Mouse (Mus musculus): ENCODE results near the gene Mgat4b. TPM values are rescaled to one million over a fixed set of nuclear protein-coding genes. Genes with fewer than 3 reads are reported as not detected.

The Mgat4b gene
- polyA plus RNA-seq, 1 experiment, result 89.2 TPM

DNA sequence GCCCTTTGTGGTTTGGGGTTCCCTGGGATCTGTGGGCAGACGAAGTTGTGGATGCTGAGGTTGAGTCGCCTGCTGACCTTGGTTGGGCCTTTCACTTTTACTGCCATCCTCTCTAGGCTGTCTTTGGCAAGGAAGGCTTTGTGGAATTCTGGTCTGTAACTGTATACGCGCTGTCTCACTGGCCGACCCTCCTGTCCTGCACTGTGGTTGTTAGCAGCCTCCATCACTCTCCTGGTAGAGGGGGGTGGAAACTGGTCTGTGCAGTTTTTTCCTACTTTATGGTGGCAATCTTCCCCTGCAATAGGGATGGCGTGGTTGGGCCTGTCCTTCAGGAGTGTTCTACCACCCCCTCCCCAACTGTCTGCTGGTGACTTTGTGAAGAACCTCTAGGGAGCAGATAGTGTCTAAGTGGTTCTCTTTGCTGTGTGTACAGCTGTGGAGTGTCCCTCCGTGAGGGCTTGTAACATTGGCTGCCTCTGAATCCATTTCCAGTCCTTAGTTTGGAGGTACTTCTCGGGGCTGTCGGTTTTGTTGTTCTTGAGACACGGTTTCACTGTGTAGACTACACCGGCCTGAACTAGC, 42.1 kb downstream of the Mgat4b start:
- H3K4me2 ChIP-seq (ENCODE audit: low read depth), result peak overlapping the region; percentile 67

DNA sequence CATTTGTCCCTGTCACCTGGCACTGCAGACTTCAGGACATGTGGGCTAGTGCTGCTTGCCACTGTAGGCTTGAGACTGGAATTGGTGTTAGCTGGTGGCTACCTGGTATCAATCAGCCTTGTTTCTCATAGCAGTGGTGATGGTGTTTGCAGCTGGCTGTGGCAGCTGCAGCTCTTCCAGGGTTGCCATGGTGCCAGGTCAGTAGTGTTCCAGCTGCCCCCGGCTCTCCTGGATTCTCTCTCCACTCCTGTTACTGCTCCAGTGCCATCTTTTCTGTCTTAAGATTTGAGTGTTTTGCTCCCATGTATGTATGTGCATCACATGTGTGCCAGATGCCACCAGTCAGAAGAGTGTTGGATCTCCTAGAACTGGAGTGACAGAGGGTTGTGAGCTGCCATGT, 42.7 kb downstream of the Mgat4b start:
- peaks cover 15% of the 10 kb centered on the region for H3K36me3 ChIP-seq (ENCODE audit: control insufficient read depth, insufficient read depth)
- H3K27me3 ChIP-seq (ENCODE audit: control insufficient read depth, insufficient read depth, insufficient read length), result no peaks in the 10 kb centered on the region
- H3ac ChIP-seq (ENCODE audit: control insufficient read depth, insufficient read length), result no peak overlapping the region
- no peak overlapping the region for H3K4me3 ChIP-seq
- peak overlapping the region; percentile 67 for H3K4me2 ChIP-seq (ENCODE audit: low read depth)
- TF ChIP-seq TCF3 (IDR thresholded peaks at IDR 0.05; ENCODE audit: insufficient read length, low read depth) (no peak), MYOD1 (IDR thresholded peaks at IDR 0.05; ENCODE audit: control insufficient read depth in 1 of 3, insufficient read length in 2 of 3, low read depth in 2 of 3) (peak in 2 of 3 experiments; percentile 52 to 79), MYOG (IDR thresholded peaks at IDR 0.05; ENCODE audit: control insufficient read depth in 1 of 3, insufficient read depth in 1 of 3, insufficient read length in 2 of 3, low read depth in 2 of 3) (peak in 1 of 3 experiments; percentile 25)
- no peaks in the 10 kb centered on the region for H3K79me2 ChIP-seq (ENCODE audit: control insufficient read depth, insufficient read depth)

More for the DNA sequence above, 42.1 kb downstream of the Mgat4b start:
- Histone ChIP-seq H3ac (ENCODE audit: control insufficient read depth, insufficient read length) (no peak overlapping the region), H3K27me3 (ENCODE audit: control insufficient read depth, insufficient read depth, insufficient read length) (no peaks in the 10 kb centered on the region), H3K36me3 (ENCODE audit: control insufficient read depth, insufficient read depth) (peaks cover 12% of the 10 kb centered on the region), H3K4me3 (no peak overlapping the region), H3K79me2 (ENCODE audit: control insufficient read depth, insufficient read depth) (no peaks in the 10 kb centered on the region)
- TF ChIP-seq MAX (IDR thresholded peaks at IDR 0.05; ENCODE audit: low read depth), result no peak
- no peak for TF ChIP-seq CEBPB (IDR thresholded peaks at IDR 0.05; ENCODE audit: insufficient read depth, poor library complexity, severe bottlenecking)
- no peak for TF ChIP-seq MYOG (IDR thresholded peaks at IDR 0.05; ENCODE audit: control insufficient read depth in 1 of 3, insufficient read depth in 1 of 3, insufficient read length in 2 of 3, low read depth in 2 of 3)
- TF ChIP-seq MYOD1 (IDR thresholded peaks at IDR 0.05; ENCODE audit: control insufficient read depth in 1 of 3, insufficient read length in 2 of 3, low read depth in 2 of 3), result peak in 1 of 3 experiments; percentile 8

DNA sequence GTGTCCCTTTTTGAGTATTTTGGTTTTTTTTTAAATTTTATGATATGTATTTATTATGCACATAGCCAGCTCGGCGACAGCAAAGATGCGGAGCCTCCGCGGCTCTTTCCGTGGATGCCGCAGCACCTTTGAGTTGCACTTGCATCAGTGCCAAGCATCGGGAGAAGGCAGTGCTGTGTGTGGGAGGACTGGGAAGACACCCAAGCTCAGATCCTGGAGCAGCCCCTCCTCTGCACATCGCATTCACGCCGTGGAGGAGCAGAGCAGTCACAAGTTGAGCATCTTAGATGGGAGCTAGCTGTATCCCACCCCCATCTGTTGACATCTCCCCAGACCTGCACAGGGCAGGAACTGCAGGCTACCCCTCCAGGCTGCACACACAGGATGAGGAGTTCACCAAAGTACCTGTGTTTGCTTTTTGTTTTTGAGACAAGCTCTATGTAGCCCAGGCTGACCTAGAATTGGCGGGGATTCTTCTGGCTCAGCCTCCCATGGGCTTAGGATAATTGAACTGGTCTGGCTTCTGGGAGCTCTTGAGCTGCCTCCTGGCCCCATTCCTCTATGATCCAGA, 43.4 kb downstream of the Mgat4b start:
- peaks cover 15% of the 10 kb centered on the region for H3K36me3 ChIP-seq (ENCODE audit: control insufficient read depth, insufficient read depth)
- no peak overlapping the region for H3ac ChIP-seq (ENCODE audit: control insufficient read depth, insufficient read length)
- no peaks in the 10 kb centered on the region for H3K27me3 ChIP-seq (ENCODE audit: control insufficient read depth, insufficient read depth, insufficient read length)
- H3K4me2 ChIP-seq (ENCODE audit: low read depth), result peak overlapping the region; percentile 67
- TF ChIP-seq POLR2AphosphoS2 (IDR thresholded peaks at IDR 0.05; ENCODE audit: insufficient read length, low read depth), result peak; percentile 75
- no peak for TF ChIP-seq TCF12 (IDR thresholded peaks at IDR 0.05; ENCODE audit: insufficient read depth, poor library complexity, severe bottlenecking)
- no peak overlapping the region for H3K4me3 ChIP-seq
- no peaks in the 10 kb centered on the region for H3K79me2 ChIP-seq (ENCODE audit: control insufficient read depth, insufficient read depth)

- Histone ChIP-seq H3ac (ENCODE audit: control insufficient read depth, insufficient read length) (no peak overlapping the region), H3K4me2 (ENCODE audit: low read depth) (no peak overlapping the region), H3K36me3 (ENCODE audit: control insufficient read depth, insufficient read depth) (peaks cover 27% of the 10 kb centered on the region), H3K79me2 (ENCODE audit: control insufficient read depth, insufficient read depth) (no peaks in the 10 kb centered on the region), H3K27me3 (ENCODE audit: control insufficient read depth, insufficient read depth, insufficient read length) (no peaks in the 10 kb centered on the region), H3K4me3 (no peak overlapping the region)
- TF ChIP-seq MYOG (IDR thresholded peaks at IDR 0.05; ENCODE audit: control insufficient read depth in 1 of 3, insufficient read depth in 1 of 3, insufficient read length in 2 of 3, low read depth in 2 of 3) (no peak), SRF (IDR thresholded peaks at IDR 0.05; ENCODE audit: control insufficient read depth, insufficient read length, low read depth) (no peak), E2F4 (IDR thresholded peaks at IDR 0.05; ENCODE audit: insufficient read depth) (no peak), TCF12 (IDR thresholded peaks at IDR 0.05; ENCODE audit: insufficient read depth, poor library complexity, severe bottlenecking) (no peak), POLR2AphosphoS2 (IDR thresholded peaks at IDR 0.05; ENCODE audit: insufficient read length, low read depth) (no peak), CEBPB (IDR thresholded peaks at IDR 0.05; ENCODE audit: insufficient read depth, poor library complexity, severe bottlenecking) (no peak), POLR2A (IDR thresholded peaks at IDR 0.05; ENCODE audit: insufficient read length, low read depth) (no peak), MAX (IDR thresholded peaks at IDR 0.05; ENCODE audit: low read depth) (no peak), USF1 (IDR thresholded peaks at IDR 0.05; ENCODE audit: low read depth) (no peak), REST (IDR thresholded peaks at IDR 0.05; ENCODE audit: insufficient read depth, insufficient read length) (no peak), TCF3 (IDR thresholded peaks at IDR 0.05; ENCODE audit: insufficient read length, low read depth) (no peak), MYOD1 (IDR thresholded peaks at IDR 0.05; ENCODE audit: control insufficient read depth in 1 of 3, insufficient read length in 2 of 3, low read depth in 2 of 3) (no peak)
Measured at GRCm38 (mm10) chr11:50256615-50257014, 45.9 kb downstream of the Mgat4b start.

- H3K4me2 ChIP-seq (ENCODE audit: low read depth), result peak overlapping the region; percentile 32
- H3ac ChIP-seq (ENCODE audit: control insufficient read depth, insufficient read length), result no peak overlapping the region
- TF ChIP-seq MYOG (IDR thresholded peaks at IDR 0.05; ENCODE audit: control insufficient read depth in 1 of 3, insufficient read depth in 1 of 3, insufficient read length in 2 of 3, low read depth in 2 of 3), result peak in 2 of 3 experiments; percentile 56 to 76
- no peak for TF ChIP-seq USF1 (IDR thresholded peaks at IDR 0.05; ENCODE audit: low read depth)
- peak; percentile 39 for TF ChIP-seq MAX (IDR thresholded peaks at IDR 0.05; ENCODE audit: low read depth)
- TF ChIP-seq MYOD1 (IDR thresholded peaks at IDR 0.05; ENCODE audit: control insufficient read depth in 1 of 3, insufficient read length in 2 of 3, low read depth in 2 of 3), result peak in 2 of 3 experiments; percentile 40 to 72
- peak; percentile 7 for TF ChIP-seq POLR2A (IDR thresholded peaks at IDR 0.05; ENCODE audit: insufficient read length, low read depth)
- no peak for TF ChIP-seq REST (IDR thresholded peaks at IDR 0.05; ENCODE audit: insufficient read depth, insufficient read length)
- no peaks in the 10 kb centered on the region for H3K27me3 ChIP-seq (ENCODE audit: control insufficient read depth, insufficient read depth, insufficient read length)
- no peaks in the 10 kb centered on the region for H3K79me2 ChIP-seq (ENCODE audit: control insufficient read depth, insufficient read depth)
- no peak overlapping the region for H3K4me3 ChIP-seq
- peaks cover 37% of the 10 kb centered on the region for H3K36me3 ChIP-seq (ENCODE audit: control insufficient read depth, insufficient read depth)
Measured at GRCm38 (mm10) chr11:50258310-50258709, 47.6 kb downstream of the Mgat4b start.
